Mouse (Mus musculus) forebrain, embryonic 12.5 days (tissue): Measurements from ENCODE around the gene H1fx. TPM values are rescaled to one million over a fixed set of nuclear protein-coding genes. Genes with fewer than 3 reads are reported as not detected.

Experiments used
- ATAC-seq: fragments of 200-750 bp; cut with Nextera tagmentation; 2 replicates; pipeline ENCODE4 v1.8.0; 2017; ENCODE audit warnings: moderate TSS enrichment; ENCODE audit not compliant: low FRiP score
- H3K27ac ChIP-seq: fragments of 300-500 bp; sonication (generic); 2 replicates; pipeline ENCODE4 v1.5.1; 2016; ENCODE audit warnings: mild to moderate bottlenecking
- H3K27me3 ChIP-seq: fragments of 300-500 bp; sonication (generic); 2 replicates; pipeline ENCODE4 v1.6.1; 2016; ENCODE audit warnings: mild to moderate bottlenecking
- H3K36me3 ChIP-seq: fragments of 300-500 bp; sonication (generic); replicated peaks from 2 replicates; pipeline ENCODE4 v1.6.1; 2016; ENCODE audit warnings: mild to moderate bottlenecking
- H3K4me1 ChIP-seq: fragments of 300-500 bp; sonication (generic); 2 replicates; pipeline ENCODE4 v1.6.1; 2016
- H3K4me2 ChIP-seq: fragments of 300-500 bp; sonication (generic); 2 replicates; pipeline ENCODE4 v1.6.1; 2016; ENCODE audit warnings: mild to moderate bottlenecking, moderate library complexity
- H3K4me3 ChIP-seq: fragments of 300-500 bp; sonication (generic); replicated peaks from 2 replicates; pipeline ENCODE4 v1.5.1; 2016; ENCODE audit warnings: mild to moderate bottlenecking
- H3K9ac ChIP-seq: fragments of 300-500 bp; sonication (generic); 2 replicates; pipeline ENCODE4 v1.6.1; 2016; ENCODE audit warnings: mild to moderate bottlenecking
- H3K9me3 ChIP-seq: fragments of 300-500 bp; sonication (generic); 2 replicates; pipeline ENCODE4 v1.6.1; 2016
- WGBS: fragments of 180-500 bp; shearing (Covaris S2); methylation state at CpG from one replicate; pipeline ENCODE4 v1.1.7; 2016; 5-methylcytosine and 5-hydroxymethylcytosine counted together
- polyA plus RNA-seq: library from polyadenylated mRNA; unstranded; fragments of >200 nt; fragmentation: Nextera tagmentation; extraction: Ambion mirVana; gene quantifications from 2 replicates; pipeline ENCODE4 v1.2.1, GENCODE M21; 2016

Gene H1fx
- polyA plus RNA-seq, 1 experiment from 2014 or later: 97.0 TPM

DNA sequence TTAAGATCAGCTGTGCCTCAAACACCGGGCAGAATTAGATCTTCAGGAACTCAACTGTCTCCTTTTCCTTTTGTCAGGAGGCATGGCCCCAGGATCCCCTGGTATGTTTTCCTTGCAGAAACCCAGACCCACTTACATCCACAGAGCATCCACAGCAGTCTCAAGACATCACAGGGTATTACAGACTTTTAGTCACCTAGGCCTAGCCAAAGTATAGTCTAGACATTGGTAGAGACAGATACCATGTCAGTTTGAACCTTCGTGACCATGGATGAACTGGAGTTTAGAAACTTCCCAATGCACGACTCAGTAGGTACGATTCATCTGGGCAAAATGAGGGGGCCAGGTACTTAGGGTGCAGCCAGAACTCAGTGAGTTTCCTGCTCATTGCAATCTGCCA, 16.9 kb upstream of the H1fx start:
- Histone ChIP-seq H3K36me3 (peaks cover 45% of the 10 kb centered on the region), H3K9ac (no peak overlapping the region), H3K27me3 (no peaks in the 10 kb centered on the region), H3K4me3 (no peak overlapping the region), H3K4me1 (peaks cover 13% of the 10 kb centered on the region), H3K4me2 (no peak overlapping the region), H3K9me3 (no peaks in the 10 kb centered on the region), H3K27ac (no peak overlapping the region)
- no peak for ATAC-seq
- WGBS: 88% methylated on average over 4 of the region's 4 CpGs

DNA sequence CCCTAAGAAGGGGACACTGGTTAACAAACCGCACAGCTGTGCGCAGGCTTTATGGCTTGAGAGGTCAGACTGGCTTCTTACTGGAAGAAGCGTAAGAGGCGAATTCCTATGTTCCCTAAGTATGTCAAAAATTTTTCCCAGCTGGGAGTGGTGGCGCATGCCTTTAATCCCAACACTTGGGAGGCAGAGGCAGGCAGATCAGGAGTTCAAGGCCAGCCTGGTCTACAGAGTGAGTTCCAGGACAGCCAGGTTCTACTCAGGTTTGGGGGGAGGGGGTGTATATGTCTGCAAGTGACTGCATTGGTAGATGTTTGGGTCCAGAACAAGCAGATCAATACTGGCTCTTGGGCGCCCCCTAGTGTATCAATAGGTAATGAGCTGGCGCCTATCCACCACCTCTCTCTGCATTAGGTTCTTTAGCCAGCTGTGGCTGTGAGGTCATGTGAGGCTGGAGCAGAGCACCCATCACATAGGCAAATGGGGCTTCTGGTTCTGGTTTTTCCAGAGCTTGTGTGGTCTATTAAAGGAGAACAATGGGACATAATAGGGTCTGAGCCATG, 16.3 kb upstream of the H1fx start:
- Histone ChIP-seq H3K4me1 (peaks cover 19% of the 10 kb centered on the region), H3K4me2 (no peak overlapping the region), H3K4me3 (no peak overlapping the region), H3K9me3 (no peaks in the 10 kb centered on the region), H3K36me3 (peaks cover 39% of the 10 kb centered on the region), H3K27ac (no peak overlapping the region), H3K9ac (no peak overlapping the region), H3K27me3 (no peaks in the 10 kb centered on the region)
- 64% methylated on average over 7 of the region's 7 CpGs for WGBS
- ATAC-seq: peak; percentile 47

DNA sequence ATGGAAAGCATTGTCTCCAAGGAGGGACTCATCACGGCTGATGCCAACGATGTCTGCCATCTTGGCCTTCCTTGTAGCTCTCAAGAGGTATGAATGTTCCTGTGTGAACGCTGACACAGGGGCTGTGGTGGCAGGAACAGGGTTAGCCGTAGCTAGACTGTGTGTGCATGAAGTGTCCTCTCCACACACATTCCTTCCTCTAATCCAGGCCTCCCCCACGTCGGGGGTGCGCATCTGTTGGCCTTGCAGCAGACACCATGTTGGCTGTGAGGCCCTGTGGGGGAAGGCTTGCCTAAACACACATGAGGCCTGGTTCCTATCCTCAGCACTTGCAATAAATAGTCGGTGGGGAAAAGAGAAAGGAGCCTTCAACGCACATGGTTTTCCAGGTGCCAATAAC, 15.2 kb upstream of the H1fx start:
- H3K9me3 ChIP-seq: no peaks in the 10 kb centered on the region
- no peak overlapping the region for H3K4me2 ChIP-seq
- peaks cover 29% of the 10 kb centered on the region for H3K4me1 ChIP-seq
- peaks cover 27% of the 10 kb centered on the region for H3K36me3 ChIP-seq
- 91% methylated on average over 9 of the region's 9 CpGs for WGBS
- ATAC-seq: no peak
- no peak overlapping the region; the same call in 1 of the 2 replicates for H3K27ac ChIP-seq
- H3K4me3 ChIP-seq: no peak overlapping the region
- no peak overlapping the region for H3K9ac ChIP-seq
- H3K27me3 ChIP-seq: no peaks in the 10 kb centered on the region

DNA sequence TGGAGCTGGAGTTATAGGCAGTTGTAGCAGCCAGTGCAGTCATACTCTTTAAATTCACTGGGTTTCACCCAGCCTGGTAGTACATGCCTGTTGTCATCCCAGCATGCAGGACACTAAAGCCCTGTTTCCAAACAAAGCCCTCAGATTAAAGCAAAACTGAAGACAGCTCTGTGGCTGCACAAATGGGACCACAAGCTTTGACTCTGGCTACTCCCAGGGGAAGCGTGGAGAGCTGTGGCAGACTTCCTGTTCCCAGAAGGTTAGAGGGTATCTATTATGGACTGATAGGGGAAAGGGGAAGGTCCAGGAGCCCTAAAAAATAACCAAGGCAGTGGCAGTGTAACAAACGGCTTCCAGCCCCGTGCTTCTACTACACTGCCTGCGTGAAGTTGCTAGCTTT, 14.1 kb upstream of the H1fx start:
- Histone ChIP-seq H3K4me3 (no peak overlapping the region), H3K4me1 (peaks cover 33% of the 10 kb centered on the region), H3K9ac (no peak overlapping the region), H3K9me3 (no peaks in the 10 kb centered on the region), H3K27ac (no peak overlapping the region), H3K4me2 (no peak overlapping the region), H3K36me3 (peaks cover 16% of the 10 kb centered on the region), H3K27me3 (no peaks in the 10 kb centered on the region)
- WGBS: 83% methylated on average over 4 of the region's 4 CpGs
- ATAC-seq: no peak

DNA sequence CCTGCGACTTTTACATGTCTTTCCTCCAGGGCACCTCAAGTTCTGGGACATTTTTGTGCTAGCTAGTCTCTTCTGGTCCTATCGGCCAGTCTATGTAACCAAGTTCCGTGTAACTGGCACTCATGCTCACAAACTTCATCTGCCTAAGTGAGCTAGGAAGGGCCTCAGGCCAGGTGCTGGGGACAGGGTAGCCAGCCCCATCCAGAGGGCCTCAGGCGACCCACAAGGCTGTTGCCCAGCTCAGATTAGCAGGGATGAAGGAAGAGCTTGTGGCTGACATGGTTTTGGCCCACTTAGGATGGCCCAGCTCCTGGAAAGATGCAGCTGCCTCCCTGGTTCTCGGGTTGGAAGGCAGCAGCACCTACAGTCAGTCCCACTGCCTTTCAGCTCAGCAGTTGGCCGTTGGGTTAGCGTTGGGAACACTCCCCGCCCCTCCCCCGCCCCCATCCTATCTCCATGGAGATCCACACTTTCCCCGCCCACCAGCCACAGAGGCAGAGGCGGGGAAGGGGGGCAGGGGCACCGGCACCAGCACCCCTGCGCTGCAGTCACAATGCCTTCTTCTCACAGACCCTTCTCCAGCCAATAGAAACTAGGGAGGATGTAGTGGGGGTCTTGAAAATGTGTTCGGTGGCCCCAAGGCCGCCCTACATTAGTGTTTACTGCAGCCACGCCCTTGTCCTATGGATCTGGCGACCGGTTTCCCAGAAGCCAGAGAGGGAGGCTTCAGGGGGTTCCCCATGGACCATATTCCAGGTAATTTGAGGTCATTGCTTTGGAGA, 12.5 kb upstream of the H1fx start:
- no peaks in the 10 kb centered on the region for H3K27me3 ChIP-seq
- H3K9ac ChIP-seq: peak overlapping the region; percentile 56; the same call in 1 of the 2 replicates
- WGBS: 4% methylated on average over 18 of the region's 18 CpGs
- H3K9me3 ChIP-seq: no peaks in the 10 kb centered on the region
- peaks cover 33% of the 10 kb centered on the region for H3K4me1 ChIP-seq
- H3K4me2 ChIP-seq: peak overlapping the region; percentile 64
- peak overlapping the region; percentile 93 for H3K27ac ChIP-seq
- peaks cover 8% of the 10 kb centered on the region for H3K36me3 ChIP-seq
- H3K4me3 ChIP-seq: peak overlapping the region; percentile 34
- ATAC-seq: peak; percentile 91

DNA sequence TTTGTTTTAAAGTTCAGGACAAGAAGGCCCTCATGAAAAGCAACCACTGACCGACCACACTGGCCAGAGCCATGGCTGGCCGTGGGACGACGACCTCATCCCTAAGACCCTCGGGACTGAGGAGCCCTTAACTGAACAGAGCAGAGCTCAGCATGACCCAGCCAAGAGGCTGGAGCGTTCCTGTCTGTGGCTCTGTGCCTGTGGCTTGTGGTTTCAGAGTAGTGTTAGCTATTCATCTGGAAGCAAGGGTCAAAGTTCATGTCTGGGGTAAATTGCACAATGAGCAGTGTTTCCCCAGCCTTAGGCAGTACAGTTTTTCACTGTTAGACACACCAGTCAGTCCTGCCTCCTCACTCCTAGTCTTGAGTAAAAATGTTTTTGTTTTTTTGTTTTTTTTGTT, 11.3 kb upstream of the H1fx start:
- no peak overlapping the region for H3K9ac ChIP-seq

DNA sequence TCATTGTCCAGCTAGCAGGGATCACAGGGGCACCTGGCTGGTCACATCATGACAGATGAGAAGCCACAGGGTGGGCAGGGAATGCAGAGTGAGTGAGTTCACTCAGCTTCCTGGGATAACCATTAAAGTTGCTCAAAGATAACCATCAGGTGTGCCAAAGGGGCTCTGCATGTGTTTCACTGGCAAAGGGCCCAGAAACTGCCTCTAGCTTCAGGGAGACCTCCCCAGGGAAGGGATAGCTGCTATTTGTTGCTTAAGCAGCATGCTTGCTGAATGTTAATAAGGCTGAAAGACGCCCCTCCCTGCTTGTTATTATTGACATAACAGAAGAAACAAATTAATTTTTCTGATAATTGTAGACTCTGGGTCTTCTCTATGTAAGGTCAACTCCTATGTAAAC, 10.4 kb upstream of the H1fx start:
- no peaks in the 10 kb centered on the region for H3K27me3 ChIP-seq
- H3K9me3 ChIP-seq: no peaks in the 10 kb centered on the region
- no peak overlapping the region for H3K4me3 ChIP-seq
- peak overlapping the region; percentile 61 for H3K27ac ChIP-seq
- H3K4me1 ChIP-seq: peaks cover 33% of the 10 kb centered on the region
- 76% methylated on average over 1 of the region's 1 CpGs for whole genome bisulfite sequencing
- H3K4me2 ChIP-seq: no peak overlapping the region
- H3K36me3 ChIP-seq: peaks cover 12% of the 10 kb centered on the region
- ATAC-seq: no peak
- no peak overlapping the region; the same call in 1 of the 2 replicates for H3K9ac ChIP-seq

More for the DNA sequence above, 11.3 kb upstream of the H1fx start:
- no peak overlapping the region for H3K4me2 ChIP-seq
- peaks cover 33% of the 10 kb centered on the region for H3K4me1 ChIP-seq
- no peaks in the 10 kb centered on the region for H3K27me3 ChIP-seq
- no peaks in the 10 kb centered on the region for H3K9me3 ChIP-seq
- H3K4me3 ChIP-seq: no peak overlapping the region
- H3K36me3 ChIP-seq: peaks cover 4% of the 10 kb centered on the region
- ATAC-seq: no peak
- 7% methylated on average over 6 of the region's 6 CpGs for WGBS
- peak overlapping the region; percentile 37; the same call in 1 of the 2 replicates for H3K27ac ChIP-seq

DNA sequence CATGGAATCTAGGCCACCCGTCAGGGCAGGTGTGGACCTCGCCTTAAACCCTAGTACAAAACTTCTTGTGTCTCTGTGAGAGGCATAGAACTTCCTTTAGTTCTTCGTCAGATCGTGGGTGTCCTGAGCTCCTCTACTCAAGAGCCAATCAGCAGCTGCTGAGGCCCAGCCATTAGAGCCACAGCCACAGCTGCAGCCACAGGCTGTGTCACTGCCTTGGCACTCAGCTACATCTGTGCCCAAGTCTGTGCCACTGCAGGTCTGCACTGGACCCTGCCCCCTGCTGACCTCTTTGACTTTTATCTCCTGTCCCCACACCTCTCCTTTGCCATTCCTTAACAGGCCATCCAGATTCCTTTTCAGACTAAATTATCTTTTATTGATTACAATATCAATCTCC, 9.8 kb upstream of the H1fx start:
- WGBS: 76% methylated on average over 4 of the region's 4 CpGs
- Histone ChIP-seq H3K9me3 (no peaks in the 10 kb centered on the region), H3K4me1 (peaks cover 33% of the 10 kb centered on the region), H3K27me3 (no peaks in the 10 kb centered on the region), H3K4me2 (no peak overlapping the region), H3K9ac (no peak overlapping the region), H3K27ac (no peak overlapping the region), H3K36me3 (peaks cover 16% of the 10 kb centered on the region), H3K4me3 (no peak overlapping the region)
- no peak for ATAC-seq

DNA sequence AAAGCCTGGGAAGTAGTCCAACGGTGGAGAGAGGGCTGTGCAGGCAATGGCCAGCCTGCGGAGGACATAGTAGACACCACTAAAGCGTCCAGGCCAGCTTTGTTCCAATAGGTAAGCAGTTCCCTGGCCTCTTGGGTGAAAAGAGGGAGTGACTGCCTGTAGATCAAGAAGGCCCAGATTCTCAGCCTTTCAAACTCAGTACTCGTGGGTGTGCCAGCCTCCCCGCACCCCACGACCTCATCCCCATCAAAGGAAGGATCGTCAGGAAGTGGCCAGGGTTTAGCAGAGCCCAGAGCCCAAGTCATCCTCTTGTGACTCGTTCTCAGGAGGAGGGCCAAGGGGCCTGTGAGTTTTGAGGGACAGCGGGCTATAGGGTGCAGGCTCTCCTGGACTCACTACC, 1.1 kb upstream of the H1fx start:
- Histone ChIP-seq H3K4me2 (peak overlapping the region; percentile 68), H3K9me3 (no peaks in the 10 kb centered on the region), H3K36me3 (peaks cover 37% of the 10 kb centered on the region), H3K4me3 (peak overlapping the region; percentile 98), H3K9ac (peak overlapping the region; percentile 99), H3K4me1 (peaks cover 21% of the 10 kb centered on the region), H3K27me3 (no peaks in the 10 kb centered on the region), H3K27ac (peak overlapping the region; percentile 97; the same call in 1 of the 2 replicates)
- ATAC-seq: no peak
- WGBS: 72% methylated on average over 9 of the region's 9 CpGs

DNA sequence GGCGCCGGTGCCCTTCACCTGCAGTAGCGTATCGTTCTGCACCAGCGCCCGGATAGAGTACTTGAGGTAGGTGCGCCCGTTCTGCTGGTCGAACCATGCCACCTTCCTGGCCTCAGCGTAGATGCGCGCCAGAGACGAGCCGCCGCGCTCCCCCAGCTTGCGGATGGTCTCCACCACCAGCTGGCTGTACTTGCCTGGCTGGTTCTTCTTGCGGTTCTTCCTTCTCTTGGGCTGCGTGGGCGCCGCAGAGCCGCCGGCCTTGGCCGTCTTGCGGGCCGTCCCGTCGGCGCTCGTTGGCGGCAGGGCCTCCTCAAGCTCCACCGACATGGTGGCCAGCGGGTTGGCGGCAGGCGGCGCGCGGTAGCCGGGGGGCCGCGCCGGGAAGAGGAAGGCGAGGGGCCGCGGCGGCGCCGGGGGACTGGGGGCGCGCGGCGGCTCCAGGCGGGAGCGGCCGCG, 379 bp downstream of the H1fx start:
- under 1% methylated on average over 41 of the region's 56 CpGs for WGBS
- H3K27ac ChIP-seq: peak overlapping the region; percentile 97
- H3K4me2 ChIP-seq: peak overlapping the region; percentile 68
- H3K36me3 ChIP-seq: peaks cover 25% of the 10 kb centered on the region
- no peaks in the 10 kb centered on the region for H3K9me3 ChIP-seq
- H3K4me3 ChIP-seq: peak overlapping the region; percentile 98
- no peaks in the 10 kb centered on the region for H3K27me3 ChIP-seq
- ATAC-seq: peak; percentile 52
- H3K4me1 ChIP-seq: peaks cover 21% of the 10 kb centered on the region
- peak overlapping the region; percentile 99 for H3K9ac ChIP-seq

DNA sequence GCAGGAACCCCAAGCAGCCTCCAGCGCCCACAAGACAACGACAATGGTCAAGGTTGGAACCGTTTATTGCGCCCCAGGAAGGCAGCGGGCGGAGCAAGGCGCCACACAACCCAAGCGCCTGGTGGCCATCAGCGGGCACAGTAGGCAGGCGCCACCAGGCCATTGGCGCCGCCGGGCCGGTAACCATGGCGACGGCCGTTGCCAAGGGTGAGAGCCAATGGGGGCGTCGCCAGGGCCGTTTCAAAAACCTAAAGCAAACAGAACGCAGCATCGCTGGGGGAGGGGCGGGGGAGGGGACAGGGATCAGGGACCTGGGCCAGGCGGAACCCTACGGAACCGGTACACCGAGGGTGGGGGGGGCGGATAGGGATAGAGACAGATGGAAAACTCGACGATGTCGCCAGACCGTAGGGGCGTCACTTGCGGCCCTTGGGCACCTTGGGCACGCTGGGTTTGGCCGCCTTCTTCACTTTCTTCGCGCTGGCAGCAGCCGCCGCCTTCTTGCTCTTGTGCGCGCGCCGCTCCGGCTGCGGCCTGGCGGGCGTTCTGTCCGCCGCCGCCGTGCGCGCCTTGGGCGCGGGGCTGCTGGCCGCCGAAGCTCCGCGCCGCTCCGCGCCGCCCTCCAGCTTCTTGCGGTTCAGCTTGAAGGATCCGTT, 935 bp downstream of the H1fx start:
- H3K27ac ChIP-seq: peak overlapping the region; percentile 97
- under 1% methylated on average over 66 of the region's 66 CpGs for WGBS
- peaks cover 21% of the 10 kb centered on the region for H3K4me1 ChIP-seq
- peak; percentile 92 for ATAC-seq
- H3K4me3 ChIP-seq: peak overlapping the region; percentile 98
- H3K36me3 ChIP-seq: peaks cover 22% of the 10 kb centered on the region
- no peaks in the 10 kb centered on the region for H3K27me3 ChIP-seq
- peak overlapping the region; percentile 99 for H3K9ac ChIP-seq
- no peaks in the 10 kb centered on the region for H3K9me3 ChIP-seq
- H3K4me2 ChIP-seq: peak overlapping the region; percentile 68

DNA sequence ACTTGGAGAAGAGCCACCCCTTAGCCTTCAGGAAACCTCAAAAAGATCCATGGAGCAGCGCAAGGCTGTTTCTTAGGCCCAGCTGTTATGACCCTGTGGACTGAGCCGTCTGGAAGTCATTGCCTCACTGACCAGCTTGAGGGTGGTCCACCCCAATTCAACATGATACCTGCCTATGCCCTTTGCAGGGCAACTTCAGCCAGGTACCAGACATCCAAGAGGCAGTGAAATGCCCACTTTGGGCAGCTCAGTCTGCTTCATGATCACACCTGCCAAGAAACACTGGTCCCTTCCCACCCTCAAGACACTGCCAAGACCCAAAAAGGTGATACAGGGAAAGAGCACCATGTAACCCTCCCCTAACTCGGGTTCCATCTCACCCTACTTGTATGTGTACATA, 1.7 kb downstream of the H1fx start:
- H3K4me3 ChIP-seq: peak overlapping the region; percentile 98
- peak overlapping the region; percentile 68 for H3K4me2 ChIP-seq
- H3K36me3 ChIP-seq: peaks cover 16% of the 10 kb centered on the region
- no peaks in the 10 kb centered on the region for H3K27me3 ChIP-seq
- no peaks in the 10 kb centered on the region for H3K9me3 ChIP-seq
- peak overlapping the region; percentile 99 for H3K9ac ChIP-seq
- H3K4me1 ChIP-seq: peaks cover 21% of the 10 kb centered on the region
- 67% methylated on average over 3 of the region's 3 CpGs for WGBS
- H3K27ac ChIP-seq: peak overlapping the region; percentile 97
- ATAC-seq: peak; percentile 4; the same call in 1 of the 2 replicates
